Mouse (Mus musculus) kidney, embryonic 14.5 days (tissue): ENCODE data around the gene Nrarp. TPM values are rescaled to one million over a fixed set of nuclear protein-coding genes. Genes with fewer than 3 reads are reported as not detected.

ENCODE experiments used
- ATAC-seq: fragments of 200-750 bp; cut with Nextera tagmentation; 2 replicates; pipeline ENCODE4 v1.8.0; 2017; ENCODE audit warnings: moderate number of reproducible peaks, mild to moderate bottlenecking, moderate TSS enrichment, moderate library complexity; ENCODE audit not compliant: low FRiP score, low TSS enrichment
- H3K27ac ChIP-seq: fragments of 300-500 bp; sonication (generic); 2 replicates; pipeline ENCODE4 v1.5.1; 2014; ENCODE audit warnings: low read depth, mild to moderate bottlenecking, low read length, moderate library complexity, mixed read lengths
- H3K27me3 ChIP-seq: fragments of 300-500 bp; sonication (generic); 2 replicates; pipeline ENCODE4 v1.6.1; 2014; ENCODE audit warnings: mild to moderate bottlenecking, low read length; ENCODE audit not compliant: control insufficient read depth, insufficient read depth
- H3K36me3 ChIP-seq: fragments of 300-500 bp; sonication (generic); 2 replicates; pipeline ENCODE4 v1.6.1; 2014; ENCODE audit warnings: low read length, mixed read lengths; ENCODE audit not compliant: control insufficient read depth, insufficient read depth
- H3K4me1 ChIP-seq: fragments of 300-500 bp; sonication (generic); 2 replicates; pipeline ENCODE4 v1.6.1; 2014; ENCODE audit warnings: low read length, mixed read lengths; ENCODE audit not compliant: control insufficient read depth, insufficient read depth
- H3K4me2 ChIP-seq: fragments of 300-500 bp; sonication (generic); replicated peaks from 2 replicates; pipeline ENCODE4 v1.6.1; 2014; ENCODE audit warnings: low read depth, mild to moderate bottlenecking, low read length
- H3K4me3 ChIP-seq: fragments of 300-500 bp; sonication (generic); 2 replicates; pipeline ENCODE4 v1.5.1; 2014; ENCODE audit warnings: mild to moderate bottlenecking, low read length
- H3K9ac ChIP-seq: fragments of 300-500 bp; sonication (generic); 2 replicates; pipeline ENCODE4 v1.6.1; 2014; ENCODE audit warnings: low read depth, mild to moderate bottlenecking, low read length, moderate library complexity
- H3K9me3 ChIP-seq: fragments of 300-500 bp; sonication (generic); 2 replicates; pipeline ENCODE4 v1.6.1; 2016; ENCODE audit warnings: low read length; ENCODE audit not compliant: control insufficient read depth
- WGBS: fragments of 180-500 bp; shearing (Covaris S2); extraction: QIAGEN DNeasy Blood & Tissue Kit; methylation state at CpG from one replicate; pipeline ENCODE4 v1.1.7; 2014; 5-methylcytosine and 5-hydroxymethylcytosine counted together
- polyA plus RNA-seq: library from polyadenylated mRNA; unstranded; fragments of >200 nt; fragmentation: Nextera tagmentation; extraction: Ambion mirVana; gene quantifications from 2 replicates; pipeline ENCODE4 v1.2.1, GENCODE M21; 2014

Gene Nrarp
- polyA plus RNA-seq, 1 experiment from 2014 or later, result 21.0 TPM

DNA sequence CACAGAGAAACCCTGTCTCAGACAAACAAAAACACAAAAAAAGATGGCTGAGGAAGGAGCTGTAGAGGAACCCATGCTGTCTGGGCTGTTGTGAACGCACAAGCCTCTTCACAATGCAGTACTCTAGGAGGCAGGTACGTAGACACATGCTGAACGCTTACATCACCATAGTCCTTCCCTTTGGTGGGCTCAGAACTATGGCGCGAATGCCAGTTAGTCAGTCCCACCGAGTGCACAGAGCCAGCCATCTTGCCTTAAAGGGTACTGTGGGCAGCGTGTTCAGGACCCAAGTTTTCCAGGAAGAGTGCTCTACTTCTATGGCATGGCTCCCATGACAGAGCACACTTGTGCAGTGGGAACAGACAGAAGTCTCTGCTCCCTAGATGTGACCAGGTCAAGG, 3.9 kb downstream of the Nrarp start:
- H3K4me3 ChIP-seq, result no peak overlapping the region
- no peaks in the 10 kb centered on the region for H3K36me3 ChIP-seq
- H3K4me2 ChIP-seq, result no peak overlapping the region
- H3K9me3 ChIP-seq, result no peaks in the 10 kb centered on the region
- H3K27me3 ChIP-seq, result peaks cover 18% of the 10 kb centered on the region
- H3K27ac ChIP-seq, result no peak overlapping the region
- H3K4me1 ChIP-seq, result peaks cover 21% of the 10 kb centered on the region; the same call in 1 of the 2 replicates
- WGBS, result 90% methylated on average over 7 of the region's 7 CpGs
- ATAC-seq, result no peak
- no peak overlapping the region for H3K9ac ChIP-seq

DNA sequence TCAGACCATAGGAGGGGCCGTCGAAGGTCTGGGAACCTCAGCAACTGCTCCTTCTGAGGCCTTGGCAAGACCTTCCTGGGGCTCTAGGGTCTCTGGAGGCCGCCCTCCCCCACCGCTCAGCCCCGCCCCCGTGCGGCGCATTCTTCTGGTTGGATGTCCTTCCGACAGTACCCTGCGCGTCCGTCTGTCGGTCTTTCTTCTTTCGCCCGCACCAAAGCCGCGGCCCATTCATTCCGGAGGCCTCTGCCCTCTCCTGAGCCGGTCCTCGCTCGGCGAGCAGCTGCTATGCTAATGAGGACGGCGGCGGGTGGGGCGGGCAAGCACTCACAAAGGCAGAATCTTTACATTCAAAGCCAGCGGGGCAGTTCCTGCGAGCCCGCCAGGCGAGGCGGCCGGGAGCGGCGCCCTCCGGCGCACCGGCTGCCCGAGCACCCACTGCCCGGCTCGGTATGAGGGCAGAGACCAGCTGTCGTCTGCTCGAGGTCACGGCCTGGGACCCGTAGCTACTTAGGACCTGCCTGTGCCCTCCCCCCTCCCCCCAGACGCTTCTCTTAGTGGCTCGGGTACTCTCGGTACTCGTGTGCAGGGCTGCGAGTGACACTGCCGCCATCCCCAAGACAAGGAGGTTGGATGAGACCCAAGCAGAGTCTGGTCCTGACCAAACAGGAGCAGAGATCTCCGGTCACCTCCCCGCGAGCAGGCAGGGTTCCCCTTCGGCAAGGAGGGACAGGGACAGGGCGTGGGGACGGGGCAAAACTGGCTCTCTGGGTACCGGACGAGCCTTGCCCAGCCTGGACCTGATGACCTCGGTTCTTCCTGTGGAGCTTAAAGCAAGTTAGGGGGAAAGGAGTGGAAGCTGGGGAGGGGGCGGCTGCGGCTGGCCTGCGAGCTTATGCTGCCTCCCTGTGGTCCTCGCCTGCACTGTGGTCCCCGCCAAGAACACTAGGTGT, 5.3 kb downstream of the Nrarp start:
- peak; percentile 61 for ATAC-seq
- H3K4me2 ChIP-seq, result peak overlapping the region; percentile 90
- H3K9me3 ChIP-seq, result no peaks in the 10 kb centered on the region
- peaks cover 18% of the 10 kb centered on the region; the same call in 1 of the 2 replicates for H3K4me1 ChIP-seq
- H3K27me3 ChIP-seq, result peaks cover 14% of the 10 kb centered on the region
- H3K27ac ChIP-seq, result peak overlapping the region; percentile 79; the same call in 1 of the 2 replicates
- H3K9ac ChIP-seq, result peak overlapping the region; percentile 59
- under 1% methylated on average over 63 of the region's 64 CpGs for WGBS
- H3K4me3 ChIP-seq, result peak overlapping the region; percentile 45
- no peaks in the 10 kb centered on the region for H3K36me3 ChIP-seq

- ATAC-seq, result no peak
- Histone ChIP-seq H3K36me3 (no peaks in the 10 kb centered on the region), H3K9me3 (no peaks in the 10 kb centered on the region), H3K9ac (no peak overlapping the region), H3K4me3 (no peak overlapping the region; the same call in 1 of the 2 replicates), H3K27me3 (peaks cover 8% of the 10 kb centered on the region; the same call in 1 of the 2 replicates), H3K4me2 (peak overlapping the region; percentile 90), H3K27ac (no peak overlapping the region), H3K4me1 (peaks cover 15% of the 10 kb centered on the region; the same call in 1 of the 2 replicates)
- WGBS, result 36% methylated on average over 5 of the region's 5 CpGs
Observed at GRCm38 (mm10) chr2:25186575-25186930, 6.0 kb downstream of the Nrarp start.

- Histone ChIP-seq H3K27ac (no peak overlapping the region), H3K9me3 (no peaks in the 10 kb centered on the region), H3K27me3 (peaks cover 5% of the 10 kb centered on the region; the same call in 1 of the 2 replicates), H3K4me2 (no peak overlapping the region), H3K36me3 (no peaks in the 10 kb centered on the region), H3K9ac (no peak overlapping the region), H3K4me1 (peaks cover 12% of the 10 kb centered on the region; the same call in 1 of the 2 replicates), H3K4me3 (no peak overlapping the region)
- ATAC-seq, result no peak
- 77% methylated on average over 6 of the region's 6 CpGs for WGBS
Observed at GRCm38 (mm10) chr2:25187841-25188240, 7.3 kb downstream of the Nrarp start.

GRCm38 (mm10) chr2:25193330-25193770, 12.8 kb downstream of the Nrarp start:
- Histone ChIP-seq H3K27ac (peak overlapping the region; percentile 6; the same call in 1 of the 2 replicates), H3K36me3 (peaks cover 1% of the 10 kb centered on the region; the same call in 1 of the 2 replicates), H3K4me2 (peak overlapping the region; percentile 3; the same call in 1 of the 2 replicates), H3K9me3 (no peaks in the 10 kb centered on the region), H3K4me3 (no peak overlapping the region), H3K4me1 (peaks cover 4% of the 10 kb centered on the region; the same call in 1 of the 2 replicates), H3K9ac (no peak overlapping the region), H3K27me3 (no peaks in the 10 kb centered on the region)
- 5% methylated on average over 6 of the region's 6 CpGs for WGBS
- ATAC-seq, result peak; percentile 58

- Histone ChIP-seq H3K4me1 (peaks cover 4% of the 10 kb centered on the region; the same call in 1 of the 2 replicates), H3K27ac (peak overlapping the region; percentile 6; the same call in 1 of the 2 replicates)
Observed at GRCm38 (mm10) chr2:25194006-25194405, 13.4 kb downstream of the Nrarp start.

GRCm38 (mm10) chr2:25194486-25195171, 14.1 kb downstream of the Nrarp start:
- no peak for ATAC-seq

More at GRCm38 (mm10) chr2:25194006-25194405, 13.4 kb downstream of the Nrarp start:
- no peak overlapping the region; the same call in 1 of the 2 replicates for H3K4me2 ChIP-seq
- no peak for ATAC-seq
- H3K36me3 ChIP-seq, result peaks cover 8% of the 10 kb centered on the region; the same call in 1 of the 2 replicates
- no peaks in the 10 kb centered on the region for H3K27me3 ChIP-seq
- no peak overlapping the region for H3K9ac ChIP-seq
- 81% methylated on average over 5 of the region's 5 CpGs for WGBS
- no peak overlapping the region for H3K4me3 ChIP-seq
- H3K9me3 ChIP-seq, result no peaks in the 10 kb centered on the region

GRCm38 (mm10) chr2:25195211-25196156, 14.9 kb downstream of the Nrarp start:
- Histone ChIP-seq H3K4me3 (peak overlapping the region; percentile 31), H3K36me3 (peaks cover 22% of the 10 kb centered on the region), H3K9ac (peak overlapping the region; percentile 44; the same call in 1 of the 2 replicates), H3K4me1 (peaks cover 4% of the 10 kb centered on the region; the same call in 1 of the 2 replicates), H3K27ac (peak overlapping the region; percentile 83; the same call in 1 of the 2 replicates), H3K4me2 (peak overlapping the region; percentile 56), H3K9me3 (no peaks in the 10 kb centered on the region), H3K27me3 (no peaks in the 10 kb centered on the region)
- 0 out of 2 replicates have a peak, but pooled peaks have one; percentile 13 for ATAC-seq
- 19% methylated on average over 55 of the region's 55 CpGs for WGBS

More at GRCm38 (mm10) chr2:25194486-25195171, 14.1 kb downstream of the Nrarp start:
- peak overlapping the region; percentile 56; the same call in 1 of the 2 replicates for H3K4me2 ChIP-seq
- peak overlapping the region; percentile 44 for H3K9ac ChIP-seq
- peaks cover 4% of the 10 kb centered on the region; the same call in 1 of the 2 replicates for H3K4me1 ChIP-seq
- WGBS, result 87% methylated on average over 17 of the region's 17 CpGs
- H3K27ac ChIP-seq, result no peak overlapping the region
- H3K36me3 ChIP-seq, result peaks cover 13% of the 10 kb centered on the region
- no peak overlapping the region for H3K4me3 ChIP-seq
- no peaks in the 10 kb centered on the region for H3K27me3 ChIP-seq
- no peaks in the 10 kb centered on the region for H3K9me3 ChIP-seq
